Mouse (Mus musculus) layer of hippocampus, postnatal 36 days (tissue): ENCODE data around the gene Def8. TPM values are rescaled to one million over a fixed set of nuclear protein-coding genes. Genes with fewer than 3 reads are reported as not detected.
A peak's percentile ranks its signal among the peaks of the same experiment; 100 is the strongest.

Experiments used
- DNase-seq, 2 experiments: peaks; one replicate each; pipeline ENCODE4 v3.0.0; 2022
- total RNA-seq, 2 experiments: library from RNA; stranded (reverse); gene quantifications; 2 replicates each; pipeline ENCODE4 v1.2.3; 2021

The Def8 gene
- total RNA-seq, 2 experiments from 2014 or later, result 53.4 to 57.4 TPM

- no peak for DNase-seq
These were observed 68.2 kb downstream of the Def8 start for GRCm38 (mm10) chr8:123491280-123492075.

GRCm38 (mm10) chr8:123492898-123493297 is 69.6 kb downstream of the Def8 start:
- DNase-seq, result no peak

DNA sequence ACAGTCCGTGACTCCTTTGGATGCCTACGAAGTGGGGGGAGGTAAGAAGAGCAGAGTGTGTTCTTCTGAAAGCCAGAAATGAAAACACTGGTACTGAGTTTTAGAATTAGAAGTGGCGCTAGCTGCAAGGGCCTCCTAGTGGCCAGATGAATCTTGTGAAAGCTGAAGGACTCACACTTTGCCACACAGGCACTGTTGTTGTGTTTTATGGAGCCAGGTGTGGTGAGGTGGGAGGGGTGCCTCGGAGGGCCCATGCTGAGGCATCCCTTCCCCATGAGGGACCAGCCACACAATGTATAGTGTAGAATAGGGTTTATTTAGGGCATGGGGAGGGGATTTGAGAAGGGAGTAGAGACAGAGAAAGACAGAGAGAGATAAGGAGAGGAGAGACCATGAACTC is 74.4 kb downstream of the Def8 start:
- DNase-seq, result no peak

DNA sequence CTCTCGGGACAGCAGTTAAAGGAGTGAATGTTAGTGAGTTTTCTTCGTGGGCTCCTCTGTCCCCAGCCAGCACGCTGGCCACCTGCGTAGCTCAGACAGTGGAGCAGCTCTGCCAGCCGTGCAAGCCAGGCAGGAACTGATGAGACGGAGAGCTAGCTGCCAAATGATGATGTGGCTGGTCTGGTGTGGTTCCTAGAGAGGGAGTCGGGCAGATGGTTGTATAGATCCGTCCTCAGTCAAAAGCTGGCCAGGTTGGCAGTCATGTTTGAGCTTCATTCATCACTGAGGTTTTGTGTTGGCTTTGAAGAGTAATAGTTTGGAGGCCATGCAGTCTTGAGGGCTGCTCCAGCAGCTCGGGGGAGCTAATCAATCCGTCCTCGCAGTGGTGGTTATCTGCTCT is 75.6 kb downstream of the Def8 start:
- DNase-seq, result peak; percentile 34

- no peak for DNase-seq
These were observed 76.2 kb downstream of the Def8 start for GRCm38 (mm10) chr8:123499556-123499955.

GRCm38 (mm10) chr8:123502192-123502591 is 78.9 kb downstream of the Def8 start:
- no peak for DNase-seq

DNA sequence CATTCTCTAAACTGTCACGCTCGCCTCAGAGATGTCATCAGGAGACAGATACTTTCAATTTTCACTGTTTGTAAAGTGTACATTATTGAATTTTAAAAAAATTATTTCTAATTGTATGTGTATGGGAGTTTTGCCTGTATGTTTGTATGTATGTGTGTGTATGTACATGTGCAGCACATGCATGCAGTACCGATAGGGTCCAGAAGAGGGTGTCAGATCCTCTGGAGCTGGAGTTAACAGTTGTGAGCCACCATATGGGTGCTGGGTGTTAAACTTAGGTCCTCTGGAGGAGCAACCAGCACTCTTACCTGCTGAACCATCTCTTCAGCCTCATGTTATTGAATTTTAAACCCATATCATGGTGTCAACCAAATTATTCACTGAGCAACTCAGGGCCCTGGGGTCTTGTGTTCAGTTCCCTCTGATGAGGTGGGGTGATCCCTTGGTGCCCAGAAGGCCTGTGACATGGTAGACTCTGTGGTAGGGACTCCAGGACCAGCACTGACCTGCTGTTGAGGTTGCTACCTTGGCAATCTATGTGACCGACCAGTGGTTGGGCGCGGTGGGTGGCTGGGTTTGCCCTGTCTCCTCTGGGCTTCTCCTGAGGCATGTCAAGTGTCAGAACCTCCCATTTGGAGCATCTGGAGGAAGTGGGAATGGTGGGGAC is 80.6 kb downstream of the Def8 start:
- DNase-seq, result no peak

GRCm38 (mm10) chr8:123504591-123505195 is 81.4 kb downstream of the Def8 start:
- DNase-seq, result no peak

GRCm38 (mm10) chr8:123505267-123505666 is 81.9 kb downstream of the Def8 start:
- DNase-seq, result no peak

DNA sequence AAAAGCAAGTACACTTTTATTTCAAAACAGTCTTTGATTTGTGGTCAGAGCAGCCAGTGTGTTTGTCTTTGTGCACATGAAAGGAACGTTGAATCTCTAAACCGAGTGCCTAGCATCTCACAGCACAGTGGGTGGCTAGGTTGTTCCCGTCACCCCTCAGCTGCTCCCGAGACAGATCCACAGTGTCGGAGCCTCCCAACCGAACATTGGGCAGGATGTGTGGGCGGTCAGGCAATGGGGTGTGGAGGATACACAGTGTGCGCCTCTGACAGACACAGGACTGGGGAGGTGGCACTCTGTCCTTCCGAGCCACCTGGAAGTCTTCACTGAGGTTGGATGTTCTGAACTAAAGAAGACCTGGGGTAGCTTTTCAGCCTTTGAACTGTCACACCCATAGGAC is 82.4 kb downstream of the Def8 start:
- DNase-seq, result no peak

GRCm38 (mm10) chr8:123507153-123507552 is 83.8 kb downstream of the Def8 start:
- DNase-seq, result no peak

DNA sequence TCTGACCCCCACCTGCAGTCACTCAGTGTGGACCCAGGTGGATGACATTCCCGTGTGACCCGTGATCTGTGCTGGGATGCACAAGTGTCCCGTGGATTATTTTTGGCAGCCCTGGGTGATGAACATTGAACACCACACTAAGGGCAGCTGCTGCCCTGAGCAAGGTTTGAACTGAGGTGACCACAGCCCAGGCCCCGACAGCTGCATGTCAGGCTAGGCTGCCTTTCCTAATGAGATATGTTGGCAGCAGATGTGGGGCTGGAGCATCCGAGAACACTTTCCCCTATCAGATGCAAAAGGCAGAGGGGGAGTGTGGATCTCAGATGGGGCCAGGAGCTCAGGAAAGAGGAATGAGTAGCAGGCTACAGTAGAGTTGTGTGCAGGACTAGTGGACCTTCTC is 87.5 kb downstream of the Def8 start:
- no peak for DNase-seq

Other genes starting within 250 kb of the Def8 start
- gene Dpep1, start 237.3 kb upstream of the Def8 start, total RNA-seq, result under 1 TPM in 1 of 2 experiments, not detected in 1; 0.23 TPM
- gene Chmp1a, start 210.8 kb upstream of the Def8 start, total RNA-seq, result 100 to 1,000 TPM in 1 of 2 experiments, 10 to 100 TPM in 1; 96.7 to 101 TPM
- 1 to 10 TPM; 5.6 to 7.0 TPM for gene Spata33, start 210.7 kb upstream of the Def8 start, total RNA-seq
- 10 to 100 TPM; 89.6 to 99.3 TPM for gene Cdk10, start 198.7 kb upstream of the Def8 start, total RNA-seq
- 10 to 100 TPM; 80.7 to 81.4 TPM for gene Spata2l, start 187.3 kb upstream of the Def8 start, total RNA-seq
- gene Zfp276, start 169.3 kb upstream of the Def8 start, total RNA-seq, result 10 to 100 TPM; 24.3 to 26.6 TPM
- 10 to 100 TPM; 49.7 to 51.6 TPM for gene Vps9d1, start 169.2 kb upstream of the Def8 start, total RNA-seq
- gene Fanca, start 105.0 kb upstream of the Def8 start, total RNA-seq, result 1 to 10 TPM; 3.6 to 4.0 TPM
- gene Spire2, start 90.8 kb upstream of the Def8 start, total RNA-seq, result 10 to 100 TPM; 15.2 to 17.2 TPM
- gene Tcf25, start 49.8 kb upstream of the Def8 start, total RNA-seq, result 100 to 1,000 TPM; 510 to 526 TPM
- gene Mc1r, start 16.4 kb upstream of the Def8 start, total RNA-seq, result not detected
- 100 to 1,000 TPM; 290 to 324 TPM for gene Tubb3, start 12.1 kb upstream of the Def8 start, total RNA-seq
- 10 to 100 TPM; 24.7 to 27.9 TPM for gene Afg3l1, start 54.4 kb downstream of the Def8 start, total RNA-seq
- gene Dbndd1, start 91.9 kb downstream of the Def8 start, total RNA-seq, result 10 to 100 TPM; 10.9 to 11.0 TPM
- 10 to 100 TPM; 25.8 to 27.5 TPM for gene Gas8, start 95.3 kb downstream of the Def8 start, total RNA-seq
- gene Rhou, start 230.4 kb downstream of the Def8 start, total RNA-seq, result 10 to 100 TPM; 36.0 to 45.7 TPM